Mouse (Mus musculus) cerebellum, postnatal 25 days (tissue): Measurements from ENCODE around the gene Ikzf2.

Source experiments
- DNase-seq, 2 experiments: peaks; one replicate each; pipeline ENCODE4 v3.0.0; 2021; ENCODE audit warnings: mixed read lengths in 2 of 2

The Ikzf2 gene

GRCm38 (mm10) chr1:69585546-69585945 lies 101.5 kb downstream of the Ikzf2 start:
- DNase-seq: no peak

GRCm38 (mm10) chr1:69583932-69584659 lies 102.9 kb downstream of the Ikzf2 start:
- DNase-seq: no peak

- no peak for DNase-seq
Observed at GRCm38 (mm10) chr1:69578917-69579316, 108.1 kb downstream of the Ikzf2 start.

GRCm38 (mm10) chr1:69559443-69560090 lies 127.5 kb downstream of the Ikzf2 start:
- no peak for DNase-seq

GRCm38 (mm10) chr1:69555636-69556151 lies 131.4 kb downstream of the Ikzf2 start:
- no peak for DNase-seq

GRCm38 (mm10) chr1:69549987-69550386 lies 137.1 kb downstream of the Ikzf2 start:
- DNase-seq: no peak

GRCm38 (mm10) chr1:69545885-69546253 lies 141.2 kb downstream of the Ikzf2 start:
- no peak for DNase-seq

- no peak for DNase-seq
Observed at GRCm38 (mm10) chr1:69545217-69545884, 141.7 kb downstream of the Ikzf2 start.

- DNase-seq: no peak
Observed at GRCm38 (mm10) chr1:69543774-69544597, 143.1 kb downstream of the Ikzf2 start.

GRCm38 (mm10) chr1:69542546-69542945 lies 144.5 kb downstream of the Ikzf2 start:
- no peak for DNase-seq

- DNase-seq: no peak
Observed at GRCm38 (mm10) chr1:69538663-69539062, 148.4 kb downstream of the Ikzf2 start.

GRCm38 (mm10) chr1:69537619-69538018 lies 149.4 kb downstream of the Ikzf2 start:
- no peak for DNase-seq

GRCm38 (mm10) chr1:69535507-69535906 lies 151.5 kb downstream of the Ikzf2 start:
- no peak for DNase-seq

- no peak for DNase-seq
Observed at GRCm38 (mm10) chr1:69533048-69533447, 154.0 kb downstream of the Ikzf2 start.

- DNase-seq: no peak
Observed at GRCm38 (mm10) chr1:69528696-69529095, 158.3 kb downstream of the Ikzf2 start.

- no peak for DNase-seq
Observed at GRCm38 (mm10) chr1:69521656-69522055, 165.4 kb downstream of the Ikzf2 start.

GRCm38 (mm10) chr1:69519356-69519755 lies 167.7 kb downstream of the Ikzf2 start:
- no peak for DNase-seq

GRCm38 (mm10) chr1:69518012-69518411 lies 169.0 kb downstream of the Ikzf2 start:
- no peak for DNase-seq

- no peak for DNase-seq
Observed at GRCm38 (mm10) chr1:69516144-69516543, 170.9 kb downstream of the Ikzf2 start.

GRCm38 (mm10) chr1:69513595-69514250 lies 173.3 kb downstream of the Ikzf2 start:
- no peak for DNase-seq

GRCm38 (mm10) chr1:69508275-69508674 lies 178.8 kb downstream of the Ikzf2 start:
- DNase-seq: no peak

GRCm38 (mm10) chr1:69507513-69507912 lies 179.5 kb downstream of the Ikzf2 start:
- DNase-seq: no peak
